Mouse (Mus musculus) embryonic facial prominence, embryonic 15.5 days (tissue): ENCODE measurements around the gene Cd3eap. TPM values are rescaled to one million over a fixed set of nuclear protein-coding genes. Genes with fewer than 3 reads are reported as not detected.

Source experiments
- ATAC-seq: fragments of 200-750 bp; cut with Nextera tagmentation; 2 replicates; pipeline ENCODE4 v1.8.0; 2017; ENCODE audit warnings: low read depth, moderate TSS enrichment; ENCODE audit not compliant: insufficient number of reproducible peaks, low FRiP score, low TSS enrichment
- H3K27ac ChIP-seq: fragments of 300-500 bp; sonication (generic); replicated peaks from 2 replicates; pipeline ENCODE4 v1.5.1; 2015; ENCODE audit warnings: mild to moderate bottlenecking, inconsistent platforms
- H3K27me3 ChIP-seq: fragments of 300-500 bp; sonication (generic); 2 replicates; pipeline ENCODE4 v1.6.1; 2015; ENCODE audit warnings: inconsistent platforms
- H3K36me3 ChIP-seq: fragments of 300-500 bp; sonication (generic); 2 replicates; pipeline ENCODE4 v1.6.1; 2015; ENCODE audit warnings: mild to moderate bottlenecking, inconsistent platforms
- H3K4me1 ChIP-seq: fragments of 300-500 bp; sonication (generic); 2 replicates; pipeline ENCODE4 v1.6.1; 2015; ENCODE audit warnings: inconsistent platforms
- H3K4me2 ChIP-seq: fragments of 300-500 bp; sonication (generic); replicated peaks from 2 replicates; pipeline ENCODE4 v1.6.1; 2015; ENCODE audit warnings: mild to moderate bottlenecking, inconsistent platforms
- H3K4me3 ChIP-seq: fragments of 300-500 bp; sonication (generic); replicated peaks from 2 replicates; pipeline ENCODE4 v1.5.1; 2015; ENCODE audit warnings: mild to moderate bottlenecking, inconsistent platforms
- H3K9ac ChIP-seq: fragments of 300-500 bp; sonication (generic); 2 replicates; pipeline ENCODE4 v1.6.1; 2015; ENCODE audit warnings: inconsistent platforms
- H3K9me3 ChIP-seq: fragments of 300-500 bp; sonication (generic); replicated peaks from 2 replicates; pipeline ENCODE4 v1.6.1; 2016; ENCODE audit warnings: inconsistent platforms
- WGBS: fragments of 180-500 bp; shearing (Covaris S2); methylation state at CpG from one replicate; pipeline ENCODE4 v1.1.7; 2015; 5-methylcytosine and 5-hydroxymethylcytosine counted together
- polyA plus RNA-seq: library from polyadenylated mRNA; unstranded; fragments of >200 nt; fragmentation: Nextera tagmentation; extraction: Ambion mirVana; gene quantifications from 2 replicates; pipeline ENCODE4 v1.2.1, GENCODE M21; 2015

Gene Cd3eap
- polyA plus RNA-seq, 1 experiment from 2014 or later: 32.0 TPM

- Histone ChIP-seq H3K27ac (peak within 1 kb of the TSS; percentile 89), H3K9me3 (no peaks in the 10 kb centered on the region), H3K4me3 (peak within 1 kb of the TSS; percentile 62), H3K9ac (peak within 1 kb of the TSS; percentile 36), H3K27me3 (peaks cover 11% of the 10 kb centered on the region; the same call in 1 of the 2 replicates), H3K4me2 (peak within 1 kb of the TSS; percentile 85), H3K4me1 (peaks cover 39% of the 10 kb centered on the region), H3K36me3 (peaks cover 15% of the 10 kb centered on the region)
- WGBS: 26% methylated on average over 12 of the region's 12 CpGs
- no peak for ATAC-seq
Measured at GRCm38 (mm10) chr7:19344237-19344847, 14.9 kb downstream of the Cd3eap start, which contains the start of gene Ercc1. TSS of gene Ercc1 (plus strand) at chr7:19344778.

- no peak for ATAC-seq
- Histone ChIP-seq H3K27me3 (peaks cover 11% of the 10 kb centered on the region; the same call in 1 of the 2 replicates), H3K36me3 (peaks cover 4% of the 10 kb centered on the region), H3K9ac (no peak overlapping the region), H3K4me1 (peaks cover 39% of the 10 kb centered on the region), H3K4me3 (peak overlapping the region; percentile 49), H3K9me3 (no peaks in the 10 kb centered on the region), H3K27ac (no peak overlapping the region), H3K4me2 (peak overlapping the region; percentile 91)
- under 1% methylated on average over 11 of the region's 11 CpGs for WGBS
Measured at GRCm38 (mm10) chr7:19343210-19343808, 16.0 kb downstream of the Cd3eap start.

- H3K27ac ChIP-seq: no peak overlapping the region; the same call in 1 of the 2 replicates
- no peak for ATAC-seq
- H3K36me3 ChIP-seq: no peaks in the 10 kb centered on the region
- WGBS: under 1% methylated on average over 27 of the region's 27 CpGs
- peak overlapping the region; percentile 49 for H3K4me3 ChIP-seq
- peaks cover 39% of the 10 kb centered on the region for H3K4me1 ChIP-seq
- H3K4me2 ChIP-seq: peak overlapping the region; percentile 91
- H3K9ac ChIP-seq: peak overlapping the region; percentile 39
- H3K27me3 ChIP-seq: peaks cover 11% of the 10 kb centered on the region; the same call in 1 of the 2 replicates
- no peaks in the 10 kb centered on the region for H3K9me3 ChIP-seq
Measured at GRCm38 (mm10) chr7:19342481-19343027, 16.7 kb downstream of the Cd3eap start.

GRCm38 (mm10) chr7:19341761-19342409 lies 17.4 kb downstream of the Cd3eap start:
- peaks cover 11% of the 10 kb centered on the region; the same call in 1 of the 2 replicates for H3K27me3 ChIP-seq
- no peaks in the 10 kb centered on the region for H3K9me3 ChIP-seq
- H3K36me3 ChIP-seq: no peaks in the 10 kb centered on the region
- peak; percentile 21; the same call in 1 of the 2 replicates for ATAC-seq
- peak overlapping the region; percentile 39 for H3K9ac ChIP-seq
- 1% methylated on average over 41 of the region's 41 CpGs for WGBS
- peak overlapping the region; percentile 91 for H3K4me2 ChIP-seq
- no peak overlapping the region; the same call in 1 of the 2 replicates for H3K27ac ChIP-seq
- peak overlapping the region; percentile 49 for H3K4me3 ChIP-seq
- H3K4me1 ChIP-seq: peaks cover 39% of the 10 kb centered on the region

- WGBS: 22% methylated on average over 10 of the region's 10 CpGs
- Histone ChIP-seq H3K9ac (no peak overlapping the region), H3K4me1 (peaks cover 39% of the 10 kb centered on the region), H3K27me3 (peaks cover 11% of the 10 kb centered on the region; the same call in 1 of the 2 replicates), H3K4me3 (no peak overlapping the region), H3K9me3 (no peaks in the 10 kb centered on the region), H3K36me3 (no peaks in the 10 kb centered on the region), H3K27ac (no peak overlapping the region), H3K4me2 (peak overlapping the region; percentile 91)
- no peak for ATAC-seq
Measured at GRCm38 (mm10) chr7:19341250-19341649, 18.0 kb downstream of the Cd3eap start.

GRCm38 (mm10) chr7:19338596-19338995 lies 20.7 kb downstream of the Cd3eap start:
- no peak overlapping the region for H3K9ac ChIP-seq
- no peaks in the 10 kb centered on the region for H3K36me3 ChIP-seq
- H3K9me3 ChIP-seq: no peaks in the 10 kb centered on the region
- peaks cover 11% of the 10 kb centered on the region; the same call in 1 of the 2 replicates for H3K27me3 ChIP-seq
- WGBS: 61% methylated on average over 7 of the region's 7 CpGs
- no peak for ATAC-seq
- H3K4me3 ChIP-seq: no peak overlapping the region
- H3K4me2 ChIP-seq: no peak overlapping the region
- no peak overlapping the region for H3K27ac ChIP-seq
- peaks cover 23% of the 10 kb centered on the region for H3K4me1 ChIP-seq

GRCm38 (mm10) chr7:19338060-19338459 lies 21.2 kb downstream of the Cd3eap start:
- H3K4me1 ChIP-seq: peaks cover 20% of the 10 kb centered on the region
- no peak overlapping the region for H3K9ac ChIP-seq
- no peak overlapping the region for H3K27ac ChIP-seq
- H3K4me2 ChIP-seq: no peak overlapping the region
- WGBS: 54% methylated on average over 2 of the region's 2 CpGs
- peaks cover 11% of the 10 kb centered on the region; the same call in 1 of the 2 replicates for H3K27me3 ChIP-seq
- no peaks in the 10 kb centered on the region for H3K36me3 ChIP-seq
- no peak overlapping the region for H3K4me3 ChIP-seq
- no peak for ATAC-seq
- no peaks in the 10 kb centered on the region for H3K9me3 ChIP-seq

- no peak overlapping the region for H3K4me3 ChIP-seq
- ATAC-seq: no peak
- 59% methylated on average over 10 of the region's 10 CpGs for WGBS
Measured at GRCm38 (mm10) chr7:19337122-19337521, 22.2 kb downstream of the Cd3eap start.

GRCm38 (mm10) chr7:19335583-19335982 lies 23.7 kb downstream of the Cd3eap start:
- peaks cover 5% of the 10 kb centered on the region; the same call in 1 of the 2 replicates for H3K4me1 ChIP-seq
- 35% methylated on average over 3 of the region's 3 CpGs for WGBS
- H3K36me3 ChIP-seq: no peaks in the 10 kb centered on the region
- no peaks in the 10 kb centered on the region for H3K9me3 ChIP-seq
- no peak overlapping the region for H3K4me3 ChIP-seq
- no peak overlapping the region for H3K27ac ChIP-seq
- H3K27me3 ChIP-seq: no peaks in the 10 kb centered on the region
- no peak overlapping the region for H3K4me2 ChIP-seq
- no peak overlapping the region for H3K9ac ChIP-seq
- no peak for ATAC-seq

More at GRCm38 (mm10) chr7:19337122-19337521, 22.2 kb downstream of the Cd3eap start:
- peaks cover 10% of the 10 kb centered on the region; the same call in 1 of the 2 replicates for H3K27me3 ChIP-seq
- no peak overlapping the region for H3K9ac ChIP-seq
- no peaks in the 10 kb centered on the region for H3K36me3 ChIP-seq
- H3K4me2 ChIP-seq: no peak overlapping the region
- no peaks in the 10 kb centered on the region for H3K9me3 ChIP-seq
- peaks cover 15% of the 10 kb centered on the region for H3K4me1 ChIP-seq
- H3K27ac ChIP-seq: no peak overlapping the region

- Histone ChIP-seq H3K4me1 (peaks cover 7% of the 10 kb centered on the region; the same call in 1 of the 2 replicates), H3K9me3 (no peaks in the 10 kb centered on the region), H3K36me3 (no peaks in the 10 kb centered on the region), H3K27me3 (no peaks in the 10 kb centered on the region), H3K4me2 (peak overlapping the region; percentile 88), H3K27ac (peak overlapping the region; percentile 58), H3K4me3 (peak overlapping the region; percentile 61), H3K9ac (peak overlapping the region; percentile 74)
- ATAC-seq: peak; percentile 64; the same call in 1 of the 2 replicates
- 1% methylated on average over 52 of the region's 52 CpGs for WGBS
Measured at GRCm38 (mm10) chr7:19332709-19333352, 26.5 kb downstream of the Cd3eap start.
